Mouse (Mus musculus) heart, adult 11 months (tissue): ENCODE data around the gene Abi3bp.

Experiments
- DNase-seq: peaks from one replicate; pipeline ENCODE4 v3.0.0; 2022

The Abi3bp gene

DNA sequence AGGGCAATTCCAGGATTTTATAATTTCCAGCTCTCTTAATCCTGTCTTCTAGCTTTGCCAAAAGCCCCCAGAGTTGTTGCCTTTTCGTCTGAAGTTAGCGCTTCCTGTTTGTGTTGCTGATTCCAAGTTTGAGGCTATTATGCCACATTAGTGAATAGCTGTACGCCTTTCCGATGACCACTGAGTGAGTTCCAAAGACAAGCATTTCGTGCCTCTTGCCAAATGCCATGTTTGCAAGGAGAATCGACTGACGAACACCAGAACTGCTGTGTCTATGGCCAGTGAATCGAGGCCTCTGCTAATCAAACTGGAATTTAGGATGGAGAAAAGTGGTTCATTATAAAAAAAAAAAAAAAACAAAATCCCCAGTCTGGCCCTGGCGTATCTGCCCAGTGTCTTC is 40.3 kb downstream of the Abi3bp start:
- DNase-seq, result peak; percentile 88

DNA sequence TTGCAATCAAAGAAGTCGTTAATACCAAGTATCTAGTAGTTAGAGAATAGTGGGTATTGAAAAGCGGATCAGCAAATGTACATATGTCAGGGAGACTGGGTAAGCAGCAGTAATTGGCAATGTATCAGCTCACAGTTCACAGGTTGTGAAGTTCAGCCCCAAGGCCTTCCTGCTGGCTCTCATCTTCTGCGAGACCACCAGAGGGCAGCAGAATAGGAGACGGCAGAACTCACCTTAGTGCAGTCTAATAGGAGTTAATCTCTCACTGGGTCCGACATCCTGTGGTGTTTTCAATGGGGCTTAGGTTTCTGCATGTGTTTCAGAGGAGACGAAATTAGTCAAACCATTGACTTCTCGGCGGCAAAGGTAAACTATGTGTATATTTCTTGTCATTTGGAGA is 46.7 kb downstream of the Abi3bp start:
- no peak for DNase-seq

- DNase-seq, result no peak
Measured at GRCm38 (mm10) chr16:56526482-56526881, 48.8 kb downstream of the Abi3bp start.

- DNase-seq, result no peak
Measured at GRCm38 (mm10) chr16:56528079-56528688, 50.5 kb downstream of the Abi3bp start.

- peak; percentile 95 for DNase-seq
Measured at GRCm38 (mm10) chr16:56579536-56579935, 101.9 kb downstream of the Abi3bp start.

DNA sequence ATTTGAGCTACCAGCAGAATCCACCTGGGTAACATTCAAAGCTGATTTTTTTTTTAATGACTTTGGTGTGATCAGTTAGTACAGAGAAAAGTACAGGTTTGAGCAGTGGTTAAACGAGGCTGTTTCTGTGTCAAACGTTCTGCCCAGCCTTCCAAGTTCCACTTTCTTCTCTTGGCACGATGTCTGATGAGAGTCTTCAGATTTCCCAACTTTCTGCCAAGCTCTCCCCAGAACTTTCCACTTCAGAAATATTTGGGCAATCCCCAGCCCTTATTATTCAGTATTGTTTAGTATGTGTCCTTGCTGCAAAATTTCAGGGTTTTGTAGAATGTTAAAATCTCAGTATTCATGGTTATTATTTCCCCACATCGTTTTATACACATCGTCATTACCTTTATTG is 115.9 kb downstream of the Abi3bp start:
- DNase-seq, result no peak

DNA sequence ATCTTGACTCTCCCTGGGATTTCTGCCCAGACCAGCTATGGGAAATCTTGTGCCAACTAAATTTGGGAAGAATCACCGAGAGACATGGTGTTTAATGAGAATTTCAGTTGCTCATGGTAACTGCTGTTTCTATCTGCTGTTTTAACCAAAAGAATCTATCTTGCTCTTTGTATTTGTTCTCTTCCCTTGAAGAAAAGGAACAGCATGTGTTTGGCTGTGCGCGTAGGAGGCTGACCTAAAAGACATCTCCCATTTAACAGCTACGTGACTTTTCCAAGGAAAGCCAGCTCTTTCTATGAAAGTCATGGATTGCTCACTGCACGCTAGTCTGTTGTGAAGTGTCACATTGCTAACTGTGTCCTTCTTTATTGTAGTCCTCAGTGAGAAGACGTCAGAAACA is 117.2 kb downstream of the Abi3bp start:
- DNase-seq, result no peak

DNA sequence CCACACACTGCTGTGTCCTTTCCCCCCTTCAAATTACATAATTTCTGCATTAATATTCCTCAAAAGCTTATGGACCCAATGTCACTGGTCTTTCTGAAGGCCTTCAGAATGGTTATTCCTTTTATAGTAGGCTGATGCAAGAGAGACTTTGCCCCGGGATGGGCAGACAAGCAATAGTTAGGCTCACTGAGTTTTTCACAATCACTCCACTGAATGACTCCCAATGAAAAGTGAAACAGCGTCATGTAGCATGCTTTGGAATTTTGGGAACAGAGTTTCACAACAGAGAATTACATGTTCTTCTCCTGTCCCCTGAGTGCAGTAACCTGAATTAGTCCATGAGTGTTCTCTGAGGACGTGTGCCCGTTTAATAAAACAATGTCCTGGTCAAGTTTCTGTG is 120.7 kb downstream of the Abi3bp start:
- DNase-seq, result no peak

- no peak for DNase-seq
Measured at GRCm38 (mm10) chr16:56602394-56602793, 124.7 kb downstream of the Abi3bp start.

DNA sequence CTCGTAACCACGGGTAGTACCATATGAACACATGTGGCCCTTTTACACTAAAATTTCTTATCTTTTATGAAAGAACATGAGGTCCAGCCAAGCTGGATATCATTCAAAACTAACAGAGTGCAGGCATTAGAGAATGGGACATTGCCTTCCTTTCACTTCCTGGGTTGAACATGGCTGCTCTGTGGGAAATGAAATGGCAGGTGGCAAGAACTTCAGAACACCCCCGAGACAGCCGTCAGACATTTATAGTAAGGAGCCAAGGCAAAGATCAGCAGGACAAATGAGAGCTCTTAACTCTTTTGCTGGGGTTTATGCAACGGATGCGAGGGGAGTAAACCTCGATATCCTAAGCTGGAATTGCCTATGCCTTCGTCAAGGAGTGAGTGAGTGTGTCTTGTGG is 132.9 kb downstream of the Abi3bp start:
- peak; percentile 92 for DNase-seq

DNA sequence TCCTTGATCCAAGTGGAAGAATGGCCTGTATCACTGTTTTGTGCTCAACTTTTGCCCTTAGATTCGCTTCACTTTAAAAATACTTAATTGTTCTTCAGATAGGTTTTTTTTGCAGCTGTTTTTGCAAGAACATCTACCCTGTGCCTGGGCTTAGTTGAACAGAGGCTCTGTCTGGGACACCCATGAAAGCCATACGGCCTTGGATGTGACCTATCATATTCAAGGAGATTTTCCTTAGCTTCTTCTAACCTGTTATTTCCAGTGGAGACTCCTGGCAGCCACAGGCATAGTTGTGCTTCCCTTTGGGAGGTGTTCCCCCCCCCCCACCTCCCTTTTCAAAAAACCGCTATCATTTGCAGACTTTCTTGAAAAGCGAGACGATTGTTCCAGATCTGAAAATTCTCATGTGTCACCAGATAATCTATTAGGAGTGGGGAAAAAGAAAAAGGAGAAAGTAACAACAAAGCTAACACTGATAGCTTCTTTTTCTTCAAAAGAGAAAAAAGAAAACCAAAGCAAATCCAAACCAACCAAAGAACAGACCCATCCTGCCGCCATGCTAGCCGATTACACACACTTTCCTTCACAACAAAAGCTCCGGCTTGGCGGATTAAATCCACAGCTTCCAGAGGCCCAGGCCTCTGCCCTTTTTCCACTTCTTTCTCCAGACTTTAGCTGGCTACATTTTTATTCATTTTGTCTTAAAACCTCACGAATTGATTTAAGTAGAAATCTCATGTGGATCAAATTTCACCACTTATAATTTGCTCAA is 133.6 kb downstream of the Abi3bp start:
- DNase-seq, result no peak

GRCm38 (mm10) chr16:56638544-56638943 is 160.9 kb downstream of the Abi3bp start:
- DNase-seq, result no peak

- peak; percentile 87 for DNase-seq
Measured at GRCm38 (mm10) chr16:56645251-56645650, 167.6 kb downstream of the Abi3bp start.

GRCm38 (mm10) chr16:56646382-56647172 is 168.9 kb downstream of the Abi3bp start:
- DNase-seq, result no peak

- DNase-seq, result no peak
Measured at GRCm38 (mm10) chr16:56655193-56655910, 177.7 kb downstream of the Abi3bp start.

DNA sequence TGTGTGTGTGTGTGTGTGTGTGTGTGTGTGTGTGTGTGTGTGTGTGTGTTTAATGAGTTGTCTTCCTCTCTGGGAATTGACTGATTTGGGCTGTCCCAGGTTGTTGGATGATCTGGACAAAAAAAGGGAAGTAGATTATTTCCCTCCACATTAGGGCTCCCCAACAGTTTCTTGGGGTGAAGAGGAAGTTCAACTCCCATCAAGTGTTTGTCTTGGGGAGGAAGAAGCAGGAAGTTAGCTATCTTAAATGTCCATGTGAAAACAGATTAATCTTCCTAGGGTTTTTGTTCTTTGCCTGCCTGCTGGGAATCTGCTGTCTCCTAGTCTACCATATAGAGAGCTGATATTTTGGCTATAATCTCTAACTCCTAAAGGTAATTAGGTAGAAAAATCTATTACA is 181.2 kb downstream of the Abi3bp start:
- no peak for DNase-seq

DNA sequence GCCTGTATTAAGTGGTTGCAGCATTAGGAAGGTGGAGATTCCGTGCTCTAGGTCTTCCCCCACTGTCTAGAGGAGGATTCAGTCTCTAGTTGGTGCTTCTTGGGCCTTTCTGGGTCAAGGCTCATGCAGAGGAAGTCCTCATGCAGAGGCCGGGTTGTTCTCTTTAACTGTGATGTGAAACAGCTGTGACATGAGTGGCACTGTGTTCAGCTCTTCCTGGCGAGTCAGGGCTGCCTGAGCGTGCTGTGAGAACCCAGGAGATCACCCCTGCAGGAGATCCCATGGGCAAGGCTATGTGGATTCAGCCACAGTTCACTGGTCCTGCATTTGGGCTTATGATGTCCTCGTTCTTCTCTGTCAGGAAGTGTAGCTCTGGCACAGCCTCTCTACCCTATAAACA is 191.8 kb downstream of the Abi3bp start:
- DNase-seq, result no peak

DNA sequence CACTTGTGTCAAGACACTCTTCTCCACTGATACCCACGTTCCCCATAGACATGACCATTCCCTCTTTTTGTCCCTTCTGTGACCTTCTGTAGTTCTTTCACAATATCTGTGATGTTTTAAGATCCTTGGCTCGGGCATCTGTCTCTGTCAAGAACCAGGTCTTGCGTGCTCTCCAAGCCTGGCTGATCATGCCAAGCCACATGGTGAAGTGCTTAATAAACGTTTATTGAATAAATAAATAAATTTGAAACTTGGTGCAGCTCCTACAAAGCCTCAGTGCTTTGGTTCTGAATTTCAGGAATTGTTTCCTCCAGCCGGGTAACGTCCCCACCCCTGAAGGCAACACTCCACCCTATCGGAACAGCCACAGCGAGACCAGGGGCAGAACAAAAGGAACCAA is 193.3 kb downstream of the Abi3bp start:
- no peak for DNase-seq

- DNase-seq, result no peak
Measured at GRCm38 (mm10) chr16:56673420-56673819, 195.7 kb downstream of the Abi3bp start.

GRCm38 (mm10) chr16:56677146-56677545 is 199.5 kb downstream of the Abi3bp start:
- no peak for DNase-seq

DNA sequence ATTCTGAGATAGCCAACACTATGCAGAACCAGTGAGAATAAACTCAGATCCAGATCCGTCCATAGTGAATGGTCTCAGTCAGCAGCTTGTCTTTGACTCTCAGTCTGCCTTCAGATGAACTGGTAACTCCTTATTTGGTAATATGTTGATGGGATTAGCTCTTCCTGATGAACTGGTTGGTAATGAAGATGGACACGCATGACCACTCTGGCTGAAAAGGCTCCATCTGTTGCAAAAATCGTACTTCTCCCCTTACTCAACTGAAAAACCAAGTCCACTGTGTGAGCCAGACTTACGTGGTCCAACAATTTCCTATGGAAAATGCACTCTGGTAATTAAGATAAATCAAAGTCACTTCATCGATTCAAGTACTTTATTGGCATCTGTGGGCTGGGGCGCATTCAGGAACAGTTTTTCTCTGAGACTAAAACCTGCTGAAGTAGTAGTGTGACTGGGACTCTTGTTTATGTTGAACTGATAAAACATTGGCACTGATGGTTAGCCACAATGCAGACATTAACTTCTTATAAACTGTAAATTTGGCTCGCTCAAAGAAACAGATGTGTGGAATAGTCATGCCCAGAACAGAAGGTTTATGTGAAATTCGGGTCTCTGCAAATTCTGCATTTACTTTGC is 203.4 kb downstream of the Abi3bp start:
- no peak for DNase-seq

DNA sequence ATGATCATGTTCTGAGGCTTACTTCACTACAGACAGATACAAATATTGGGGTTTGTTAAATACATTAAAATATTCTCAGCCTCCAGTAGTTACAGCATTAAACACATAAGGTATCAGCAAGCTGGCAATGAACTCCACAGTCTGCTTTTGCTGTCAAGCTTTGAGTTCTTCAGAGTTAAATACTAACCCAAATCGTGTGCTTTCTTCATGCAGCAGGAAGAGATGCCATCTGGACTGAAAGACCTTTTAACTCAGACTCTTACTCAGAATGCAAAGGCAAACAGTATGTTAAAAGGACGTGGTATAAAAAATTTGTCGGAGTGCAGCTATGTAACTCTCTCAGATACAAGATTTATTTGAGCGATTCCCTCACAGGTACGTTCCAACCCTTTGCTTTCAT is 209.1 kb downstream of the Abi3bp start:
- DNase-seq, result no peak

- DNase-seq, result no peak
Measured at GRCm38 (mm10) chr16:56690715-56691114, 213.0 kb downstream of the Abi3bp start.
